Mouse (Mus musculus) T-helper 17 cell (primary cell): ENCODE results near the gene Samd10.

Experiments
- in situ Hi-C, 2 experiments: fragments of 300-600 bp; cut with MboI, MseI; formaldehyde crosslinking; loops; 1 replicate in 1 of 2; 2 replicates in 1 of 2; pipeline ENCODE4 v1.15.1; 2025; ENCODE audit warnings: high pct_unique_total_duplicates in 2 of 2

Gene Samd10

GRCm38 (mm10) chr2:181593042-181593421 is 6.0 kb downstream of the Samd10 start:
- in situ Hi-C loops = loop anchor here in 1 of 2 experiments (25.0 kb wide), 1 partner anchor 881 kb away; the partner anchor contains the start of genes Dido1 and Gid8

- in situ Hi-C loops = loop anchor here in 1 of 2 experiments (25.0 kb wide), 1 partner anchor 880 kb away; the partner anchor contains the start of genes Dido1 and Gid8
Observed at GRCm38 (mm10) chr2:181592231-181593041, 6.6 kb downstream of the Samd10 start, which contains the start of gene Zfp512b. Gene Zfp512b, minus strand, starts transcription at chr2:181592803.

GRCm38 (mm10) chr2:181591528-181592085 is 7.4 kb downstream of the Samd10 start, which contains the start of gene Prpf6:
Gene Prpf6, plus strand, starts transcription at chr2:181591868.
- in situ Hi-C loops = loop anchor here in 1 of 2 experiments (25.0 kb wide), 1 partner anchor 879 kb away; the partner anchor contains the start of genes Dido1 and Gid8

- in situ Hi-C loops = loop anchor here in 1 of 2 experiments (25.0 kb wide), 1 partner anchor 878 kb away; the partner anchor contains the start of genes Dido1 and Gid8
Observed at GRCm38 (mm10) chr2:181590471-181590870, 8.5 kb downstream of the Samd10 start.

GRCm38 (mm10) chr2:181589732-181590105 is 9.3 kb downstream of the Samd10 start:
- in situ Hi-C loops = loop anchor here in 1 of 2 experiments (25.0 kb wide), 1 partner anchor 877 kb away; the partner anchor contains the start of genes Dido1 and Gid8

- in situ Hi-C loops = loop anchor here in 1 of 2 experiments (25.0 kb wide), 1 partner anchor 877 kb away; the partner anchor contains the start of genes Dido1 and Gid8
Observed at GRCm38 (mm10) chr2:181589011-181589731, 9.8 kb downstream of the Samd10 start.

GRCm38 (mm10) chr2:181588229-181588780 is 10.7 kb downstream of the Samd10 start:
- in situ Hi-C loops = loop anchor here in 1 of 2 experiments (25.0 kb wide), 1 partner anchor 876 kb away; the partner anchor contains the start of genes Dido1 and Gid8

GRCm38 (mm10) chr2:181587796-181588195 is 11.2 kb downstream of the Samd10 start:
- in situ Hi-C loops = loop anchor here in 1 of 2 experiments (25.0 kb wide), 1 partner anchor 875 kb away; the partner anchor contains the start of genes Dido1 and Gid8

- in situ Hi-C loops = loop anchor here in 1 of 2 experiments (25.0 kb wide), 1 partner anchor 874 kb away; the partner anchor contains the start of genes Dido1 and Gid8
Observed at GRCm38 (mm10) chr2:181586124-181586523, 12.9 kb downstream of the Samd10 start.

- in situ Hi-C loops = loop anchor here in 1 of 2 experiments (25.0 kb wide), 1 partner anchor 873 kb away; the partner anchor contains the start of genes Dido1 and Gid8
Observed at GRCm38 (mm10) chr2:181585506-181585905, 13.5 kb downstream of the Samd10 start.

- in situ Hi-C loops = loop anchor here in 1 of 2 experiments (5.0 to 25.0 kb wide), 2 partner anchors 202 to 872 kb away; partner anchors contain the start of genes Dido1, Gid8 and Lime1
Observed at GRCm38 (mm10) chr2:181584411-181584942, 14.5 kb downstream of the Samd10 start, which contains the start of gene Uckl1. Gene Uckl1, minus strand, starts transcription at chr2:181584892.

GRCm38 (mm10) chr2:181583460-181584257 is 15.4 kb downstream of the Samd10 start:
- in situ Hi-C loops = loop anchor here in 1 of 2 experiments (5.0 to 25.0 kb wide), 2 partner anchors 201 to 871 kb away; partner anchors contain the start of genes Dido1, Gid8 and Lime1

GRCm38 (mm10) chr2:181582939-181583338 is 16.1 kb downstream of the Samd10 start:
- in situ Hi-C loops = loop anchor here in 1 of 2 experiments (5.0 to 25.0 kb wide), 2 partner anchors 201 to 871 kb away; partner anchors contain the start of genes Dido1, Gid8 and Lime1

GRCm38 (mm10) chr2:181582358-181582757 is 16.7 kb downstream of the Samd10 start:
- in situ Hi-C loops = loop anchor here in 1 of 2 experiments (5.0 to 25.0 kb wide), 2 partner anchors 200 to 870 kb away; partner anchors contain the start of genes Dido1, Gid8 and Lime1

GRCm38 (mm10) chr2:181581402-181582120 is 17.5 kb downstream of the Samd10 start:
- in situ Hi-C loops = loop anchor here in 1 of 2 experiments (5.0 to 25.0 kb wide), 2 partner anchors 199 to 869 kb away; partner anchors contain the start of genes Dido1, Gid8 and Lime1

GRCm38 (mm10) chr2:181581016-181581401 is 18.0 kb downstream of the Samd10 start:
- in situ Hi-C loops = loop anchor here in 1 of 2 experiments (5.0 to 25.0 kb wide), 2 partner anchors 199 to 869 kb away; partner anchors contain the start of genes Dido1, Gid8 and Lime1

GRCm38 (mm10) chr2:181580131-181580772 is 18.8 kb downstream of the Samd10 start:
- in situ Hi-C loops = loop anchor here in 1 of 2 experiments (5.0 to 25.0 kb wide), 2 partner anchors 198 to 868 kb away; partner anchors contain the start of genes Dido1, Gid8 and Lime1
